Mouse (Mus musculus) CH12.LX (cell line): ENCODE data around the gene Dpyd. TPM values are rescaled to one million over a fixed set of nuclear protein-coding genes. Genes with fewer than 3 reads are reported as not detected.

ENCODE experiments used
- DNase-seq: peaks from one replicate; pipeline ENCODE4 v3.0.0-alpha.2; 2013; ENCODE audit errors: extremely low read depth
- H3K27ac ChIP-seq: 2 replicates; pipeline ENCODE4 v1.5.1; 2012; ENCODE audit warnings: low read depth, mild to moderate bottlenecking, control low read depth, moderate library complexity; ENCODE audit not compliant: insufficient read depth
- H3K27me3 ChIP-seq: replicated peaks from 2 replicates; pipeline ENCODE3; 2012; ENCODE audit warnings: inconsistent platforms
- H3K36me3 ChIP-seq, 2 experiments: replicated peaks in 1 of 2; 2 replicates each; pipeline versions ENCODE3 to v1.6.1; 2012; ENCODE audit warnings: inconsistent platforms in 1 of 2, low read length in 1 of 2, mild to moderate bottlenecking in 1 of 2, mixed read lengths in 1 of 2, moderate library complexity in 1 of 2; ENCODE audit not compliant: control insufficient read depth in 1 of 2, insufficient read depth in 1 of 2
- H3K4me1 ChIP-seq, 2 experiments: 2 replicates each; pipeline ENCODE4 v1.6.1; 2012; ENCODE audit warnings: inconsistent platforms in 1 of 2, moderate library complexity in 1 of 2; ENCODE audit not compliant: insufficient read depth in 2 of 2, control insufficient read depth in 1 of 2
- H3K4me2 ChIP-seq: 2 replicates; pipeline ENCODE4 v1.6.1; 2012; ENCODE audit warnings: low read depth, mild to moderate bottlenecking, control low read depth; ENCODE audit not compliant: poor library complexity, insufficient read depth, severe bottlenecking
- H3K4me3 ChIP-seq, 3 experiments: fragments of 150-350 bp in 1 of 3; sonication (generic) in 1 of 3; replicated peaks in 1 of 3; 2 replicates each; pipeline versions ENCODE3 to v1.5.1; 2011 to 2012; ENCODE audit warnings: low read depth in 2 of 3, low read length in 2 of 3, mild to moderate bottlenecking in 2 of 3, moderate library complexity in 2 of 3, control low read depth in 1 of 3, improper control_type of control experiment in 1 of 3, inconsistent platforms in 1 of 3, mixed read lengths in 1 of 3; ENCODE audit not compliant: poor library complexity in 1 of 3
- H3K79me2 ChIP-seq: replicated peaks from 2 replicates; pipeline ENCODE4 v1.6.1; 2012; ENCODE audit warnings: mild to moderate bottlenecking, moderate library complexity; ENCODE audit not compliant: control insufficient read depth, poor library complexity, insufficient read depth, severe bottlenecking; ENCODE audit errors: extremely low read depth
- H3K9ac ChIP-seq: 2 replicates; pipeline ENCODE4 v1.6.1; 2012; ENCODE audit warnings: low read depth, mild to moderate bottlenecking, control low read depth, moderate library complexity; ENCODE audit not compliant: insufficient read depth
- H3K9me3 ChIP-seq: replicated peaks from 2 replicates; pipeline ENCODE3; 2012; ENCODE audit warnings: low read length, inconsistent platforms, mixed read lengths
- ELF1 ChIP-seq: IDR thresholded peaks from 2 replicates; pipeline ENCODE4 v1.6.1; 2014; ENCODE audit warnings: low read depth, mild to moderate bottlenecking, inconsistent platforms, low read length, improper control_type of control experiment
- HCFC1 ChIP-seq: IDR thresholded peaks from 2 replicates; pipeline ENCODE4 v1.6.1; 2012; ENCODE audit warnings: low read depth, mild to moderate bottlenecking, inconsistent platforms, low read length, improper control_type of control experiment
- MXI1 ChIP-seq: IDR thresholded peaks from 2 replicates; pipeline ENCODE4 v1.6.1; 2011; ENCODE audit warnings: mild to moderate bottlenecking, low read depth, low read length, improper control_type of control experiment
- NRF1 ChIP-seq: IDR thresholded peaks from 2 replicates; pipeline ENCODE4 v1.6.1; 2014; ENCODE audit warnings: low read depth, mild to moderate bottlenecking, inconsistent platforms, low read length, improper control_type of control experiment, moderate library complexity
- POLR2AphosphoS2 ChIP-seq: IDR thresholded peaks from 2 replicates; pipeline ENCODE4 v1.6.1; 2011; ENCODE audit warnings: low read depth, low read length, improper control_type of control experiment
- RCOR1 ChIP-seq: conservative IDR thresholded peaks from 2 replicates; pipeline ENCODE4 v1.6.1; 2012; ENCODE audit warnings: low read depth, mild to moderate bottlenecking, inconsistent platforms, low read length, improper control_type of control experiment
- SMC3 ChIP-seq: IDR thresholded peaks from 2 replicates; pipeline ENCODE4 v1.6.1; 2011; ENCODE audit warnings: low read depth, low read length, improper control_type of control experiment
- USF1 ChIP-seq: IDR thresholded peaks from 2 replicates; pipeline ENCODE4 v1.6.1; 2014; ENCODE audit warnings: low read depth, mild to moderate bottlenecking, inconsistent platforms, low read length, improper control_type of control experiment
- ZMIZ1 ChIP-seq: IDR thresholded peaks from 2 replicates; pipeline ENCODE4 v1.6.1; 2012; ENCODE audit warnings: low read depth, mild to moderate bottlenecking, inconsistent platforms, low read length, improper control_type of control experiment
- ZNF384 ChIP-seq: IDR thresholded peaks from 2 replicates; pipeline ENCODE4 v1.6.1; 2012; ENCODE audit warnings: low read depth, low read length, improper control_type of control experiment, inconsistent platforms
- dilution Hi-C: fragments of 300-500 bp; cut with MboI; formaldehyde crosslinking; loops from 2 replicates; pipeline ENCODE4 v1.14.3; 2020; ENCODE audit warnings: low sequenced_read_pairs; ENCODE audit not compliant: extremely low pct_unique_long_range_greater_than_20kb, extremely low pct_ligation_motif_present
- in situ Hi-C: fragments of 300-500 bp; cut with MboI; formaldehyde crosslinking; loops from 3 replicates; pipeline ENCODE4 v1.14.3; 2019; ENCODE audit warnings: low sequenced_read_pairs, low pct_ligation_motif_present, low pct_unique_long_range_greater_than_20kb, mixed read lengths
- polyA plus RNA-seq: library from polyadenylated mRNA; unstranded; fragments of >175 nt; gene quantifications from 2 replicates; pipeline ENCODE4 v1.2.1, GENCODE M21; 2012; ENCODE audit warnings: low read depth; ENCODE audit not compliant: insufficient read length
- total RNA-seq, 2 experiments: library from RNA; depleted of rRNA; stranded (reverse); fragments of 300-350 nt in 1 of 2; fragments of >200 nt in 1 of 2; gene quantifications; 2 replicates each; pipeline ENCODE4 v1.2.3; 2012 to 2014

The Dpyd gene
- total and polyA plus RNA-seq, 3 experiments, result not detected

GRCm38 (mm10) chr3:118559936-118560335 is 2.0 kb upstream of the Dpyd start:
- Histone ChIP-seq H3K27ac (no peak overlapping the region), H3K4me3 (no peak overlapping the region), H3K9ac (no peak overlapping the region), H3K79me2 (no peaks in the 10 kb centered on the region), H3K27me3 (no peaks in the 10 kb centered on the region), H3K36me3 (no peaks in the 10 kb centered on the region), H3K9me3 (peaks cover 2% of the 10 kb centered on the region), H3K4me1 (no peaks in the 10 kb centered on the region), H3K4me2 (no peak overlapping the region)
- dilution Hi-C loops, result no loop called here
- no peak for DNase-seq
- no peak for TF ChIP-seq USF1
- no peak for TF ChIP-seq MXI1
- TF ChIP-seq ZNF384, result no peak
- TF ChIP-seq HCFC1, result no peak
- no peak for TF ChIP-seq NRF1
- no peak for TF ChIP-seq POLR2AphosphoS2
- in situ Hi-C loops, result no loop called here

- Histone ChIP-seq H3K27ac (no peak overlapping the region), H3K9me3 (peaks cover 2% of the 10 kb centered on the region), H3K36me3 (no peaks in the 10 kb centered on the region), H3K9ac (no peak overlapping the region), H3K4me2 (no peak overlapping the region), H3K27me3 (no peaks in the 10 kb centered on the region), H3K79me2 (no peaks in the 10 kb centered on the region), H3K4me1 (no peaks in the 10 kb centered on the region), H3K4me3 (no peak overlapping the region)
- in situ Hi-C loops, result no loop called here
- DNase-seq, result no peak
- no peak for TF ChIP-seq RCOR1
- no peak for TF ChIP-seq ZMIZ1
- dilution Hi-C loops, result no loop called here
These were observed 362 bp downstream of the Dpyd start for GRCm38 (mm10) chr3:118562311-118562671.

- in situ Hi-C loops (no loop called here), dilution Hi-C loops (no loop called here)
- TF ChIP-seq SMC3 (no peak), RCOR1 (no peak), ELF1 (no peak)
- DNase-seq, result no peak
- Histone ChIP-seq H3K9ac (no peak overlapping the region), H3K79me2 (no peaks in the 10 kb centered on the region), H3K36me3 (no peaks in the 10 kb centered on the region), H3K9me3 (peaks cover 2% of the 10 kb centered on the region), H3K4me1 (no peaks in the 10 kb centered on the region), H3K4me2 (no peak overlapping the region), H3K4me3 (no peak overlapping the region), H3K27ac (no peak overlapping the region), H3K27me3 (no peaks in the 10 kb centered on the region)
These were observed 4.8 kb downstream of the Dpyd start for GRCm38 (mm10) chr3:118566779-118567178.
